8 mouse cellular contexts compared by ENCODE assay signal in the genomic region with DNA sequence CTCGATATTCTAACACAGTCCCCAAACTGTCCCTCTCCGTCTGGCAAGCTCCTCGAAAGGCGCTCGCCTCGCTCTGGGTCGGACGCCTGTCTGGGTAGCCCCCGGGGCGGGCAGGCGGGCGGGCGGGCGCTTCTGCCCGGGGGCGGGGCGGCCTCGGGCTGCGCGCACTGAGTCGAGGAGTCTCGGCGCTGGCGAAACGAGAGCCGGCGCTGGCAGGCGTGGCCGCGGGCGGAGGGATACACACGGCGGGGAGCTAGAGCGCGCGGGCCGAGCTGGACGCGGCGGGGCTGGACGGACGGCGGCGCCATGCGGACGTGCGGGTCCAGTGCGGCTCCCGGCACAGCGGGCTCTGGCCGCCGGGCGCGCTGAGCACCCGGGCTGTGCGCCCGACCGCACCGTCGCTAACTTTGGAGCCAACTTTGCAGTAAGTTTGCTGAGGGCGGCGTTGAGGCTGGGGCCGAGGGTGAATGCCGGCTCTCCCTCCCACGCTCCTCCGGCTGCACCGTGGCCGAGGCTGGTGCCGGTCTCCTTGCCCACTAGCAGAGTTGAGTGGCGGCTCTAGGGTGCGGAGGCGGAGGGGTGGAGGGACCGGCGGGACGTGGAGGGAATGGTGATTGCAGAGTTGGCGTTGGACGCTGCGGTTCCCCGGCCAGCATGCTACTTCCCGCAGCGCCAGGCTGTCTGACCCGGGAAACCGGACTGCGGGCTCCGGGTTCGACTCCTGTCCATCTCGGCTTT. TPM values are rescaled to one million over a fixed set of nuclear protein-coding genes. Genes with fewer than 3 reads are reported as not detected.
DNase-seq lines count a peak whose midpoint lies in the region; ATAC-seq lines count a peak whose summit lies in the region.

No protein-coding gene starts in this region.

- H3K9me3 ChIP-seq in intestine, embryonic 14.5 days (ENCODE audit: control insufficient read depth, low read length) = no peaks in the 10 kb centered on the region

- H3K4me2 ChIP-seq in intestine, embryonic 14.5 days (ENCODE audit: low read length) = peak overlapping the region; percentile 69

- under 1% methylated on average over 66 of the region's 87 CpGs for WGBS in intestine, embryonic 14.5 days

- H3K4me3 ChIP-seq in intestine, embryonic 14.5 days (ENCODE audit: low read depth, low read length) = peak overlapping the region; percentile 81

- H3K9ac ChIP-seq in intestine, embryonic 14.5 days (ENCODE audit: low read length) = peak overlapping the region; percentile 63

- 0 out of 2 replicates have a peak, but pooled peaks cover 6% of the 10 kb centered on the region for H3K36me3 ChIP-seq in intestine, embryonic 14.5 days (ENCODE audit: control insufficient read depth, insufficient read depth, low read length)

- no peaks in the 10 kb centered on the region for H3K27me3 ChIP-seq in intestine, embryonic 14.5 days (replicated peaks; ENCODE audit: control insufficient read depth, insufficient read depth, low read length)

- H3K4me1 ChIP-seq in intestine, embryonic 14.5 days (replicated peaks; ENCODE audit: control insufficient read depth, insufficient read depth, low read length) = peaks cover 12% of the 10 kb centered on the region

- intact Hi-C loops in gastrocnemius, postnatal 36 days (cut with DNase I) = loop anchor here (5.0 kb wide), 3 partner anchors 39 to 74 kb away; no protein-coding TSS in a partner anchor

- peak overlapping the region; percentile 84 for H3K27ac ChIP-seq in intestine, embryonic 14.5 days (ENCODE audit: low read depth)

- ATAC-seq in intestine, embryonic 14.5 days (replicated peaks; ENCODE audit: low FRiP score, low TSS enrichment, low read depth) = peak; percentile 89

- DNase-seq in adrenal gland, adult 2 months = peak; percentile 98
- peak; percentile 93 for DNase-seq in embryo, embryonic 10.5 days (ENCODE audit: low spot score)
- DNase-seq in gastrocnemius, postnatal 36 days = peak; percentile 84 to 91
- peak; percentile 96 for DNase-seq in intestine, embryonic 14.5 days (ENCODE audit: low spot score)
- peak; percentile 72 to 80 for DNase-seq in left cerebral cortex, adult 8-10 months (ENCODE audit: low spot score in 2 of 2)
- peak; percentile 91 for DNase-seq in lung, postnatal 36 days
- DNase-seq in right cerebral cortex, adult 18-20 months = peak; percentile 92
- DNase-seq in yolk sac, embryonic 10.5 days (ENCODE audit: low spot score) = peak; percentile 92

RNA-seq across cellular contexts. Expression of gene Fat1, which starts 2.8 kb away (rescaled TPM):
- total RNA-seq in adrenal gland, adult 2 months (2021) = 10 to 100 TPM; 39.9 to 75.4 TPM
- polyA plus RNA-seq in adrenal gland, adult 2 months (2012; rRNA removed) = 23.3 and 36.1 TPM in 2 replicates
- total RNA-seq in gastrocnemius, postnatal 36 days (2021) = 1 to 10 TPM; 3.4 to 4.3 TPM
- polyA plus RNA-seq in intestine, embryonic 14.5 days (2014; fragmentation: Nextera tagmentation; extraction: Ambion mirVana) = 29.3 and 29.7 TPM in 2 replicates
- total RNA-seq in left cerebral cortex, adult 8-10 months (2022) = 10 to 100 TPM; 27.9 to 40.8 (median 32.8) TPM

Comparison
In these comparisons a context has a peak if more than half of its experiments do, and no peak if none do; other contexts are left out.
1. Peak in every context shown above with its lines: DNase-seq, ATAC-seq, H3K4me3 ChIP-seq and H3K27ac ChIP-seq.
2. RNA of gene Fat1, which starts 2.8 kb away (total RNA-seq): 39.9 to 75.4 TPM in adrenal gland, adult 2 months and 27.9 to 40.8 TPM in left cerebral cortex, adult 8-10 months; 3.4 to 4.3 TPM in gastrocnemius, postnatal 36 days; every median in the first group is over 4 times any median in the second.